Mouse (Mus musculus) lung, embryonic 14.5 days (tissue): ENCODE measurements around the gene Atp6v1fnb. TPM values are rescaled to one million over a fixed set of nuclear protein-coding genes. Genes with fewer than 3 reads are reported as not detected.
A peak's percentile ranks its signal among the peaks of the same experiment; 100 is the strongest.

Source experiments
- ATAC-seq: fragments of 200-750 bp; cut with Nextera tagmentation; 2 replicates; pipeline ENCODE4 v1.8.0; 2017; ENCODE audit warnings: mild to moderate bottlenecking, moderate TSS enrichment, moderate library complexity; ENCODE audit not compliant: insufficient read depth
- DNase-seq: peaks from one replicate; pipeline ENCODE4 v3.0.0-alpha.2; 2015
- H3K27ac ChIP-seq: fragments of 300-500 bp; sonication (generic); 2 replicates; pipeline ENCODE4 v1.5.1; 2014; ENCODE audit warnings: low read depth, mild to moderate bottlenecking, moderate library complexity
- H3K27me3 ChIP-seq: fragments of 300-500 bp; sonication (generic); 2 replicates; pipeline ENCODE4 v1.6.1; 2014; ENCODE audit warnings: low read length, control low read depth; ENCODE audit not compliant: insufficient read depth
- H3K36me3 ChIP-seq: fragments of 300-500 bp; sonication (generic); 2 replicates; pipeline ENCODE4 v1.6.1; 2014; ENCODE audit warnings: control low read depth; ENCODE audit not compliant: insufficient read depth
- H3K4me1 ChIP-seq: fragments of 300-500 bp; sonication (generic); 2 replicates; pipeline ENCODE4 v1.6.1; 2014; ENCODE audit warnings: antibody characterized with exemption, control low read depth; ENCODE audit not compliant: insufficient read depth
- H3K4me2 ChIP-seq: fragments of 300-500 bp; sonication (generic); 2 replicates; pipeline ENCODE4 v1.6.1; 2014; ENCODE audit warnings: mild to moderate bottlenecking
- H3K4me3 ChIP-seq: fragments of 300-500 bp; sonication (generic); 2 replicates; pipeline ENCODE4 v1.5.1; 2014; ENCODE audit warnings: low read depth, low read length
- H3K9ac ChIP-seq: fragments of 300-500 bp; sonication (generic); 2 replicates; pipeline ENCODE4 v1.6.1; 2014
- H3K9me3 ChIP-seq: fragments of 300-500 bp; sonication (generic); 2 replicates; pipeline ENCODE4 v1.6.1; 2016; ENCODE audit warnings: low read depth, low read length, control low read depth
- CTCF ChIP-seq: IDR thresholded peaks from 2 replicates; pipeline ENCODE4 v1.5.1; 2016; ENCODE audit warnings: antibody characterized with exemption, low read depth
- WGBS: fragments of 180-500 bp; shearing (Covaris S2); extraction: QIAGEN DNeasy Blood & Tissue Kit; methylation state at CpG from one replicate; pipeline ENCODE4 v1.1.7; 2014; 5-methylcytosine and 5-hydroxymethylcytosine counted together
- polyA plus RNA-seq: library from polyadenylated mRNA; unstranded; fragments of >200 nt; fragmentation: Nextera tagmentation; extraction: Ambion mirVana; gene quantifications from 2 replicates; pipeline ENCODE4 v1.2.1, GENCODE M21; 2014

The Atp6v1fnb gene
- polyA plus RNA-seq, result not detected in 2 replicates

DNA sequence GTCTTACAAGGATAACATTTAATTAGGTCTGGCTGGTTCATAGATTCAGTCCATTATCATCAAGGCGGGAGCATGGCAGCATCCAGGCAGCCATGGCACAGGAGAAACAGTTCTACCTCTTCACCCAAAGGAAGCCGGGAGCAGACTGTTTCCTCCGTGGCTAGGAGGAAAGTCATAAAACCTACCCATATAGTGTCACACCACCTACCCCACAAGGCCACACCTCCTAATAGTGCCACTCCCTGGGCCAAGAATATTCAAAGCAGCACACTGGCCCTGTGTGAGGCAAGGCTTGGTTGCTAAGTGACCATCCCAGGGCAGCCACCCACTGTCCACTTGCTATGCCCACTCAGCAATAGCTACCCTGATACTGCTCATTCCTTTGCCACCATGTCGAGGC, at the start of gene Atp6v1fnb:
Gene Atp6v1fnb, plus strand, starts transcription at position 301 of the 400 bp plus-strand sequence.
- 88% methylated on average over 4 of the region's 4 CpGs for WGBS
- H3K27ac ChIP-seq, result no peak within 1 kb of the TSS
- TF ChIP-seq CTCF, result no peak
- H3K4me2 ChIP-seq, result no peak within 1 kb of the TSS
- H3K4me3 ChIP-seq, result no peak within 1 kb of the TSS
- H3K36me3 ChIP-seq, result peaks cover 18% of the 10 kb centered on the region
- ATAC-seq (no peak), DNase-seq (no peak)
- no peaks in the 10 kb centered on the region for H3K9me3 ChIP-seq
- 0 out of 2 replicates have a peak, but pooled peaks cover 9% of the 10 kb centered on the region for H3K4me1 ChIP-seq
- no peak within 1 kb of the TSS for H3K9ac ChIP-seq
- H3K27me3 ChIP-seq, result no peaks in the 10 kb centered on the region

DNA sequence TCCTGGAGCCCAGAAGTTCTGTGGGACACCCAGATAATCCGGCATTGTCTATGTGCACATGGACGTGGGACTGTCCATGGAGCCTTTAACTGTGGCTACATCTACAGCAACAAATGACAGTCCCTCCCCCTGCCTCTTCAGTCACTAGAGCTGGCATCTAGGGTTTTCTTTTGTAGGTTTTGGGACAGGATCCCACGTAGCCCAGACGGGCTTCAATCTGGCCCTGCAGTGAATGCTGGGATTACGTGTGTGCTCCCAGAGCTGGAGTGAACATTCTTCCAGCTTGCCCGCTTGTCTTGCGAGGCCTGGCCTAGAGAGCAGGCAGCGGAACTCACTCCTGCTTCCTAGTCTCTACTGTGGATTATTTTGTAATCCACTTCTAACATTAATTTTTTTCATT, 46.1 kb upstream of the Atp6v1fnb start:
- no peak overlapping the region for H3K9ac ChIP-seq
- ATAC-seq (no peak), DNase-seq (no peak)
- no peak overlapping the region for H3K27ac ChIP-seq
- TF ChIP-seq CTCF, result no peak
- no peaks in the 10 kb centered on the region for H3K36me3 ChIP-seq
- no peaks in the 10 kb centered on the region for H3K9me3 ChIP-seq
- H3K4me1 ChIP-seq, result no peaks in the 10 kb centered on the region
- H3K27me3 ChIP-seq, result no peaks in the 10 kb centered on the region
- H3K4me3 ChIP-seq, result no peak overlapping the region
- no peak overlapping the region for H3K4me2 ChIP-seq
- 83% methylated on average over 8 of the region's 8 CpGs for whole genome bisulfite sequencing

DNA sequence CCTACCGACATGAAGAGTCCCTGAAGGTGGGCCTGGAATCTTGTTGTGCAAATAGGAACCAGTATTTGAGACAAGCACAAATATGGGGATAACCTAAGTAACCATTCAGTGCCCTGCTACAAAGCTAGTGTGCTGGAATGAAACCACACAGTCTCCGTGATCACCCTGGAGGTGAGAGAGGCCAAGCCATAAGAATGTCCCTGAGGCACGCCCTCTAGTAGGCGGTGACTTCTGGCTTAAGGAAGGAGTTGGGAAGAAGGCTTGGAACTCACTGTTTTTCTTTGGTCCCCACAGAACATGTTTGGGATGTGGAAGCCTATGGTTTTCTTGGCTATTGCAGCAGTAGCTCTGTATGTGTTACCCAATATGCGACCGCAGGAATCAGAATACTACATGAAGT, 44.9 kb upstream of the Atp6v1fnb start:
- 61% methylated on average over 6 of the region's 6 CpGs for WGBS
- no peaks in the 10 kb centered on the region for H3K4me1 ChIP-seq

DNA sequence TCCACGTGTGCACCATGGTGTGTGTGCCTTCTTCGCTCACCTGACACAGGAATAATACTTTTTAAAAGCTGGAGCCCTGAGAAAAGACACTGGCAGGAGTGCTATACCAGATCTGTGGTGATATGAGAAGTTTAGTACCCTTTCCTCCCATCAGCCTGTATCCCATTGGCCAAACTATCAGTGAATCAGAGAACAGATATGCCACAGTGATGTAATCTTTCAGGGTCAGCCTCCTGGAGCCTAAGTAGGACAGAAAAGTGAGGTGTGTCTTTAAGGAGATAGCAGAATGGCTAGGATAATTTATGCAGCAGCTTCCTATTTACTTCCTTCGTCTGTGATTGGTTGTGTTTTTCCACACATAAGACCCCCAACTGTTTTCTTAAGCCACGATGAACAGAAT, 43.1 kb upstream of the Atp6v1fnb start:
- no peak for DNase-seq
- WGBS, result 55% methylated on average over 4 of the region's 4 CpGs
- Histone ChIP-seq H3K36me3 (no peaks in the 10 kb centered on the region), H3K4me1 (no peaks in the 10 kb centered on the region), H3K4me2 (no peak overlapping the region), H3K9ac (no peak overlapping the region), H3K4me3 (no peak overlapping the region), H3K9me3 (no peaks in the 10 kb centered on the region), H3K27ac (no peak overlapping the region), H3K27me3 (peaks cover 10% of the 10 kb centered on the region)
- no peak for ATAC-seq
- TF ChIP-seq CTCF, result no peak

More for the DNA sequence above, 44.9 kb upstream of the Atp6v1fnb start:
- TF ChIP-seq CTCF, result no peak
- H3K27ac ChIP-seq, result no peak overlapping the region
- H3K4me3 ChIP-seq, result no peak overlapping the region
- no peaks in the 10 kb centered on the region for H3K9me3 ChIP-seq
- no peaks in the 10 kb centered on the region for H3K27me3 ChIP-seq
- ATAC-seq (no peak), DNase-seq (no peak)
- H3K9ac ChIP-seq, result no peak overlapping the region
- no peaks in the 10 kb centered on the region for H3K36me3 ChIP-seq
- no peak overlapping the region for H3K4me2 ChIP-seq

DNA sequence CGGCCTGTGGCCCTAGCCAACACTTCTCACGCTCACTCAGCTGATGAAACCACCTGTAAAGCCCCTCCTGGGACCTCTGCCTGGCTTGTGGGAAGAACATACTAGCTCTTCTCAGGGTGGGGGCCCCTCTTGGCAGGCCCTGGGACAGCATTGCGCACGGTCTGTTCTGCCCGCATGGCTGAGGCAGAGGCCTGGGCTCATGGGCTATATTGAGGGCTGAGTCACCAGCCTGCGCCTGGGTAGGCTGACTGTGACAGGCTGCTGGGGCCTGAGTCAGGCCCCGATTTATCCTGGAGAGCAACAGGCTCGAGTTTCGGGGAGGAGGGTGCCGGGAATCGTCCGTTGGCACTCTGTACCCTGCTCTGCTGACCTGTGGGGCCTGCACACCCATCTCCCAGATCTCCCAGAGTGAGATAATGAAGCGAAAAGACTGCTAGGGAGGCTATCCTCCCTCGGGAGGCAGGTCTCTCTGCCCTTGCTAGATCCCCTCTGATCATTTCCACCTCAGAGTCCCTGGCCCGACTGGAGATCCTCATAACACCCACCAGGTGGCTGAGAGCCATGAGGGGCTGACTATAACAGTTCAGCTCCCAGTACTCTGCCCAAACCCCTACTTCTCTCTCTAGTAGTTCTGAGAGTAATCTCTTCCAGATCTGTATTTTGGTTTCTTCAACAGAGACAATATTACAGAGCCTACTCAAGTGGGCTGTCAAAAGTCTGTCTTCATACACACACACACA, 40.4 kb upstream of the Atp6v1fnb start:
- Histone ChIP-seq H3K4me1 (peaks cover under 1% of the 10 kb centered on the region; the same call in 1 of the 2 replicates), H3K27ac (peak overlapping the region; percentile 48; the same call in 1 of the 2 replicates), H3K9me3 (no peaks in the 10 kb centered on the region), H3K27me3 (peaks cover 20% of the 10 kb centered on the region), H3K36me3 (no peaks in the 10 kb centered on the region), H3K9ac (no peak overlapping the region), H3K4me2 (no peak overlapping the region), H3K4me3 (no peak overlapping the region)
- ATAC-seq (no peak), DNase-seq (peak; percentile 17)
- peak; percentile 21 for TF ChIP-seq CTCF
- 45% methylated on average over 15 of the region's 15 CpGs for WGBS

DNA sequence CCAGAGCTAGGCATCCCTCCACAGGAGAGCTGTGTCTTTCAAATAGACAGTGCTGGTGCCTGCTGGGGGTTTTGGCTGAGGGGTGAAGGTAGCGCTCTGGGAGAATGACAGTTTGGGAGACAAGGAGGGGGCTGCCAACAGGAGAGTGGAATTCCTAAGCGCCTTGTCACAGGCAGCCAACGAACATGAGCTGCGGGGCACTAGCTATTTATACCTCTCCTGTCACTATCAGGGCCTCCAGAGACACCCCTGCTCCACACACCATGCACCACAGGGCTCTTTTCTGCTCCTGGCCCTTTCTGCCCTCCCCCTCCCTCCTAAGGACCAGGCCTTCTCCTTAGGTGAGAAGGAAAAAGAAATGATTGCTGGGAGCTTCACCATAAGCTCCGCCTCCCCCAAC, 39.8 kb upstream of the Atp6v1fnb start:
- 19% methylated on average over 5 of the region's 5 CpGs for WGBS
- TF ChIP-seq CTCF, result no peak
- H3K4me3 ChIP-seq, result no peak overlapping the region
- ATAC-seq (no peak), DNase-seq (peak; percentile 9)
- H3K4me2 ChIP-seq, result no peak overlapping the region
- H3K36me3 ChIP-seq, result no peaks in the 10 kb centered on the region
- peaks cover 20% of the 10 kb centered on the region for H3K27me3 ChIP-seq
- peaks cover 4% of the 10 kb centered on the region; the same call in 1 of the 2 replicates for H3K4me1 ChIP-seq
- no peaks in the 10 kb centered on the region for H3K9me3 ChIP-seq
- peak overlapping the region; percentile 48; the same call in 1 of the 2 replicates for H3K27ac ChIP-seq
- H3K9ac ChIP-seq, result no peak overlapping the region

DNA sequence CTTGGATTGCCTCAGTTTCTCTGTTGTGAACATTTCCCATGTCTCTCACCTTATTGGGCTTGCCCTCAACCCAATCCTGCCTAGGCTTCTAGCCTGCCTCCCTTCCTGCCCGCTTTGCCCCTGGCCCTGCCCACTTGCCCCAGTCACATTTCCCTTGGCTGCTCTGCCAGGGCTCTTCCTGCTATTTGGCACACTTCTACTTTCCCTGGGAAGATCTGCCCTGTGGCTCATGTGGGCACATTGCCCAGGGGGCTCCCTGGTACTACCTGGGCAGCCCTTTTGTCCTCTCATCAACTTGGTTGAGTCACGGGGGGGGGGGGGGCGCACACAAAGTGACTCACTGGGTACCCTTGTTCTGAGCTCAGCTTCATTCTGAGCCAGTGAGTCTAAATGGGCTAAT, 39.1 kb upstream of the Atp6v1fnb start:
- Histone ChIP-seq H3K4me3 (no peak overlapping the region), H3K9me3 (no peaks in the 10 kb centered on the region), H3K4me1 (peaks cover 4% of the 10 kb centered on the region; the same call in 1 of the 2 replicates), H3K27ac (no peak overlapping the region), H3K9ac (no peak overlapping the region), H3K36me3 (no peaks in the 10 kb centered on the region), H3K4me2 (no peak overlapping the region), H3K27me3 (peaks cover 20% of the 10 kb centered on the region)
- no peak for DNase-seq
- 31% methylated on average over 3 of the region's 3 CpGs for WGBS
- ATAC-seq, result no peak
- no peak for TF ChIP-seq CTCF
